Comparison of ENCODE assay signal across 9 mouse cellular contexts in the genomic region with DNA sequence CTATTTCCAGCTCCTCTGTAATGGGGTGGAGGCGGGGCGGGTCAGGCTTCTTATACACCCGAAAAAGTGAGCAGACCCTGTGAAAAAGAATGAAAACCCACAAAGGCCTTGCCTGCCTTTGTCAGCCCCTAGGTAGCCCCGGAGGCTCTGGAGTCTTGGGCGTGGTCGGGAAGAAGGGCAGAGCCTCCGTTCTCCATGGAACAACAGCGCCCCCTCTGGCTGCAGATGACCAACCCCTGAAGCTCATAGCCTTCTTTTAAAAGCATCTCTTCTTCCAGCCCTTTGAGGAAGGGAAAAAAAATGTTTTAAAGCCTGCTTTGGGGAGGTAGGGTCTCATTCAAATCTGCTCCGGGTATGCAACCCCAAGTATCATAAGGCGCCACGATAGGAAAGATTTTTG. TPM values are rescaled to one million over a fixed set of nuclear protein-coding genes. Genes with fewer than 3 reads are reported as not detected.
DNase-seq lines count a peak whose midpoint lies in the region; ATAC-seq and TF ChIP-seq lines count a peak whose summit lies in the region.
"Had no signal": no experiment of that assay in that cellular context is flagged by ENCODE, and none has a peak within 500 bp of the region (broad histone marks: within the 10 kb centered on the region; RNA-seq: fewer than 3 reads in every experiment).

No protein-coding gene starts in this region.

- no peaks in the 10 kb centered on the region for H3K9me3 ChIP-seq in forebrain, postnatal 0 days (ENCODE audit: low read length)
- no peaks in the 10 kb centered on the region for H3K9me3 ChIP-seq in limb, embryonic 15.5 days
- H3K9me3 ChIP-seq: embryonic facial prominence, embryonic 12.5 days had no signal

- no peak overlapping the region for H3K9ac ChIP-seq in forebrain, postnatal 0 days
- H3K9ac ChIP-seq in limb, embryonic 15.5 days, result no peak overlapping the region
- H3K9ac ChIP-seq: embryonic facial prominence, embryonic 12.5 days had no signal

- H3K36me3 ChIP-seq in forebrain, postnatal 0 days (ENCODE audit: insufficient read depth), result no peaks in the 10 kb centered on the region
- peaks cover 2% of the 10 kb centered on the region; the same call in 1 of the 2 replicates for H3K36me3 ChIP-seq in limb, embryonic 15.5 days

- H3K27ac ChIP-seq in forebrain, postnatal 0 days (ENCODE audit: low read depth, low read length), result no peak overlapping the region
- peak overlapping the region; percentile 92; the same call in 1 of the 2 replicates for H3K27ac ChIP-seq in limb, embryonic 15.5 days
- H3K27ac ChIP-seq: embryonic facial prominence, embryonic 12.5 days had no signal

- no peak overlapping the region for H3K4me2 ChIP-seq in forebrain, postnatal 0 days (ENCODE audit: low read depth)
- peak overlapping the region; percentile 4; the same call in 1 of the 2 replicates for H3K4me2 ChIP-seq in limb, embryonic 15.5 days
- H3K4me2 ChIP-seq: embryonic facial prominence, embryonic 12.5 days had no signal

- no peaks in the 10 kb centered on the region for H3K27me3 ChIP-seq in forebrain, postnatal 0 days (ENCODE audit: insufficient read depth, low read length)
- H3K27me3 ChIP-seq in limb, embryonic 15.5 days, result no peaks in the 10 kb centered on the region
- H3K27me3 ChIP-seq: embryonic facial prominence, embryonic 12.5 days had no signal

- H3K4me3 ChIP-seq in forebrain, postnatal 0 days (ENCODE audit: low read depth, low read length), result no peak overlapping the region
- H3K4me3 ChIP-seq in limb, embryonic 15.5 days, result no peak overlapping the region
- H3K4me3 ChIP-seq: embryonic facial prominence, embryonic 12.5 days had no signal

- ATAC-seq in forebrain, postnatal 0 days, result no peak
- no peak for ATAC-seq in limb, embryonic 15.5 days (ENCODE audit: insufficient number of reproducible peaks, low FRiP score, low TSS enrichment, low read depth)

- peak; percentile 36 to 73 for DNase-seq in left cerebral cortex, adult 18-20 months (ENCODE audit: low spot score in 2 of 2)
- DNase-seq in left cerebral cortex, adult 11 months (ENCODE audit: low spot score), result no peak
- peak; percentile 23 for DNase-seq in c-Kit-positive CD71-positive TER-119-negative erythroid progenitor cells, embryonic 14.5 days (ENCODE audit: low read depth)
- peak; percentile 51 for DNase-seq in forebrain, postnatal 0 days
- peak; percentile 37 for DNase-seq in hindlimb bud, embryonic 11.5 days (ENCODE audit: extremely low spot score, low read depth, low spot score)
- peak; percentile 90 for DNase-seq in retina, embryonic 14.5 days (ENCODE audit: low spot score)
- no peak for DNase-seq in MN1 (ENCODE audit: low spot score)

- WGBS in forebrain, postnatal 0 days, result 16% methylated on average over 11 of the region's 11 CpGs
- 24% methylated on average over 11 of the region's 11 CpGs for WGBS in limb, embryonic 15.5 days

- peak; percentile 60 for TF ChIP-seq CTCF in forebrain, postnatal 0 days (IDR thresholded peaks at IDR 0.05; ENCODE audit: low read depth)

- no peaks in the 10 kb centered on the region for H3K4me1 ChIP-seq in forebrain, postnatal 0 days (ENCODE audit: insufficient read depth)
- peaks cover 94% of the 10 kb centered on the region for H3K4me1 ChIP-seq in limb, embryonic 15.5 days

RNA-seq across cellular contexts. Expression of a gene that starts 2.4 kb away (rescaled TPM):
- total RNA-seq in left cerebral cortex, adult 18-20 months (2021), result 10 to 100 TPM; 48.6 to 52.8 TPM
- 22.3 and 31.8 TPM in 2 replicates for total RNA-seq in forebrain, postnatal 0 days (2014; rRNA removed)
- 14.6 and 15.9 TPM in 2 replicates for polyA plus RNA-seq in forebrain, postnatal 0 days (2015; fragmentation: Nextera tagmentation; extraction: Ambion mirVana)
- polyA plus RNA-seq in limb, embryonic 15.5 days (2015; fragmentation: Nextera tagmentation; extraction: Ambion mirVana), result 441 and 563 TPM in 2 replicates

Comparison
In these comparisons a context has a peak if more than half of its experiments do, and no peak if none do; other contexts are left out.
1. DNase-seq: peak in left cerebral cortex, adult 18-20 months (2 of 2), c-Kit-positive CD71-positive TER-119-negative erythroid progenitor cells, embryonic 14.5 days (single experiment), forebrain, postnatal 0 days (single experiment), hindlimb bud, embryonic 11.5 days (single experiment) and retina, embryonic 14.5 days (single experiment); none in left cerebral cortex, adult 11 months (single experiment) and MN1 (single experiment).